Mouse (Mus musculus) thymus, adult 2 months (tissue): ENCODE results near the gene Cphx2.
"Not testable (repeated sequence)": the region's sequence is repeated elsewhere in the genome, so short reads cannot be mapped to it uniquely, and the experiment has no call there.

ENCODE experiments used
- CTCF ChIP-seq: fragments of 200-500 bp; IDR thresholded peaks from 2 replicates; pipeline ENCODE4 v1.5.1; 2012; ENCODE audit warnings: mild to moderate bottlenecking, control low read depth, low read length, moderate library complexity, borderline replicate concordance; ENCODE audit not compliant: control insufficient read depth, poor library complexity, insufficient read depth; ENCODE audit errors: extremely low read depth
- POLR2A ChIP-seq: fragments of 200-500 bp; IDR thresholded peaks from 2 replicates; pipeline ENCODE4 v1.6.1; 2012; ENCODE audit warnings: mild to moderate bottlenecking, low read length, control low read depth, moderate library complexity; ENCODE audit not compliant: control insufficient read depth, poor library complexity, insufficient read depth; ENCODE audit errors: extremely low read depth

DNA sequence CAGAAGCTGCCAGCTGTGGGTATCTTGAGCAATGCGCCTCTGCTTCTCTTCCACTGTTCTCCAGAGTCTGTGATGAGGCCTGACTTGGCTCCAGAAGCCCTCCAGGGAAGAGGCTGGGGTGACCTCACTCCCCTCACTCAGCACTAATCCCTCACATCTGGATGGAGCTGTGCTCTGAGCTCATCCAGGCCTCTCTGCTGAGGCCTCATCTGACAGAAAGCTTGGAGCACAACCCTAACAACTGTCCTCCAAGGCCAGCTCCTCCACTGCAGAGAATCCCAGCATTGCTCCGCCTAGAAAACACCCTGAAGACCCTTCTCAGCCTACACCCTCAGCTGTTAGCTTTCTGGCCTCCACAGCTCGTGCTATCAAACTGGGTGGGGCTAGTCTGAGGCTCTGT, 47.0 kb upstream of the Cphx2 start:
- not testable (repeated sequence) for TF ChIP-seq CTCF, POLR2A
